Mouse (Mus musculus) thymus, postnatal 25 days (tissue): ENCODE measurements around the gene Pcyox1.

Experiments used
- DNase-seq: peaks from one replicate; pipeline ENCODE4 v3.0.0; 2022

Pcyox1 gene

GRCm38 (mm10) chr6:86396581-86397256 lies at the start of gene Pcyox1:
Pcyox1 (minus strand) TSS chr6:86397154.
- peak; percentile 87 for DNase-seq

- no peak for DNase-seq
Measured at GRCm38 (mm10) chr6:86445551-86445950, 48.6 kb upstream of the Pcyox1 start.

GRCm38 (mm10) chr6:86441571-86441970 lies 44.6 kb upstream of the Pcyox1 start:
- no peak for DNase-seq

GRCm38 (mm10) chr6:86439531-86439930 lies 42.6 kb upstream of the Pcyox1 start:
- no peak for DNase-seq

- no peak for DNase-seq
Measured at GRCm38 (mm10) chr6:86439119-86439496, 42.2 kb upstream of the Pcyox1 start.

- peak; percentile 93 for DNase-seq
Measured at GRCm38 (mm10) chr6:86438272-86439118, 41.5 kb upstream of the Pcyox1 start, which contains the start of gene C87436. C87436 (plus strand) TSS chr6:86438374.

- DNase-seq = peak; percentile 64
Measured at GRCm38 (mm10) chr6:86437711-86438110, 40.8 kb upstream of the Pcyox1 start.

- no peak for DNase-seq
Measured at GRCm38 (mm10) chr6:86433696-86434095, 36.7 kb upstream of the Pcyox1 start.

- DNase-seq = no peak
Measured at GRCm38 (mm10) chr6:86431531-86431930, 34.6 kb upstream of the Pcyox1 start.

- no peak for DNase-seq
Measured at GRCm38 (mm10) chr6:86426358-86426757, 29.4 kb upstream of the Pcyox1 start, which contains the start of gene Gm44790. Gm44790 (plus strand) TSS chr6:86426658.

- DNase-seq = no peak
Measured at GRCm38 (mm10) chr6:86420491-86420890, 23.5 kb upstream of the Pcyox1 start.

- DNase-seq = no peak
Measured at GRCm38 (mm10) chr6:86419239-86419638, 22.3 kb upstream of the Pcyox1 start.

- no peak for DNase-seq
Measured at GRCm38 (mm10) chr6:86418711-86419110, 21.8 kb upstream of the Pcyox1 start.

- no peak for DNase-seq
Measured at GRCm38 (mm10) chr6:86406306-86406705, 9.4 kb upstream of the Pcyox1 start.

GRCm38 (mm10) chr6:86404996-86405395 lies 8.0 kb upstream of the Pcyox1 start:
- DNase-seq = peak; percentile 27

GRCm38 (mm10) chr6:86404100-86404861 lies 7.3 kb upstream of the Pcyox1 start, which contains the start of gene Tia1:
Tia1 (plus strand) TSS chr6:86404219.
- DNase-seq = peak; percentile 95

GRCm38 (mm10) chr6:86403728-86404099 lies 6.8 kb upstream of the Pcyox1 start:
- DNase-seq = peak; percentile 84

- no peak for DNase-seq
Measured at GRCm38 (mm10) chr6:86402681-86403607, 6.0 kb upstream of the Pcyox1 start.

- DNase-seq = peak; percentile 85
Measured at GRCm38 (mm10) chr6:86400972-86401371, 4.0 kb upstream of the Pcyox1 start.

GRCm38 (mm10) chr6:86399995-86400394 lies 3.0 kb upstream of the Pcyox1 start:
- DNase-seq = no peak

- DNase-seq = no peak
Measured at GRCm38 (mm10) chr6:86398986-86399385, 2.0 kb upstream of the Pcyox1 start.
